Mouse (Mus musculus): ENCODE measurements around the gene Gm12184. TPM values are rescaled to one million over a fixed set of nuclear protein-coding genes. Genes with fewer than 3 reads are reported as not detected.

Gene Gm12184
- total and polyA plus RNA-seq, 2 experiments from 2014 or later: 1.8 to 2.7 TPM

- Histone ChIP-seq H3K36me3 (replicated peaks; ENCODE audit: control insufficient read depth, insufficient read depth, low read length) (peaks cover 3% of the 10 kb centered on the region), H3K4me3 (ENCODE audit: low read depth, low read length) (peak overlapping the region; percentile 68), H3K27ac (ENCODE audit: low read depth) (peak overlapping the region; percentile 90), H3K27me3 (ENCODE audit: control insufficient read depth, insufficient read depth, low read length) (0 out of 2 replicates have a peak, but pooled peaks cover 4% of the 10 kb centered on the region), H3K4me1 (ENCODE audit: control insufficient read depth, insufficient read depth) (peaks cover 14% of the 10 kb centered on the region), H3K9ac (replicated peaks; ENCODE audit: low read depth, low read length) (peak overlapping the region; percentile 73), H3K9me3 (replicated peaks; ENCODE audit: control insufficient read depth, low read length) (no peaks in the 10 kb centered on the region), H3K4me2 (ENCODE audit: low read depth, low read length) (peak overlapping the region; percentile 88)
- 6% methylated on average over 17 of the region's 17 CpGs for WGBS
- DNase-seq (ENCODE audit: low spot score) (peak; percentile 27), ATAC-seq (ENCODE audit: insufficient read depth, low read depth) (peak; percentile 11; the same call in 1 of the 2 replicates)
- no peak for TF ChIP-seq EP300 (IDR thresholded peaks at IDR 0.05; ENCODE audit: low read depth)
Observed at GRCm38 (mm10) chr11:48871817-48872541, 45.5 kb upstream of the Gm12184 start.

GRCm38 (mm10) chr11:48871201-48871772, 44.8 kb upstream of the Gm12184 start, which contains the start of gene Irgm1:
Irgm1 (minus strand) TSS chr11:48871683.
- TF ChIP-seq CTCF (IDR thresholded peaks at IDR 0.05; ENCODE audit: low read depth) (peak; percentile 30; the same call in 1 of the 2 replicates), EP300 (IDR thresholded peaks at IDR 0.05; ENCODE audit: low read depth) (no peak)
- peak within 1 kb of the TSS; percentile 68 for H3K4me3 ChIP-seq (ENCODE audit: low read depth, low read length)
- peaks cover 9% of the 10 kb centered on the region for H3K36me3 ChIP-seq (replicated peaks; ENCODE audit: control insufficient read depth, insufficient read depth, low read length)
- DNase-seq (ENCODE audit: low spot score) (peak; percentile 69), ATAC-seq (ENCODE audit: insufficient read depth, low read depth) (peak; percentile 71)
- H3K27ac ChIP-seq (ENCODE audit: low read depth): peak within 1 kb of the TSS; percentile 90
- peaks cover 14% of the 10 kb centered on the region for H3K4me1 ChIP-seq (ENCODE audit: control insufficient read depth, insufficient read depth)
- no peaks in the 10 kb centered on the region for H3K9me3 ChIP-seq (replicated peaks; ENCODE audit: control insufficient read depth, low read length)
- H3K4me2 ChIP-seq (ENCODE audit: low read depth, low read length): peak within 1 kb of the TSS; percentile 88
- under 1% methylated on average over 19 of the region's 19 CpGs for WGBS
- 0 out of 2 replicates have a peak, but pooled peaks cover 4% of the 10 kb centered on the region for H3K27me3 ChIP-seq (ENCODE audit: control insufficient read depth, insufficient read depth, low read length)
- H3K9ac ChIP-seq (replicated peaks; ENCODE audit: low read depth, low read length): peak within 1 kb of the TSS; percentile 73

GRCm38 (mm10) chr11:48870781-48871180, 44.3 kb upstream of the Gm12184 start:
- WGBS: 16% methylated on average over 7 of the region's 7 CpGs
- H3K4me2 ChIP-seq (ENCODE audit: low read depth, low read length): peak overlapping the region; percentile 88
- H3K4me3 ChIP-seq (ENCODE audit: low read depth, low read length): peak overlapping the region; percentile 68
- DNase-seq (ENCODE audit: low spot score) (peak; percentile 40), ATAC-seq (ENCODE audit: insufficient read depth, low read depth) (peak; percentile 36; the same call in 1 of the 2 replicates)
- H3K27me3 ChIP-seq (ENCODE audit: control insufficient read depth, insufficient read depth, low read length): 0 out of 2 replicates have a peak, but pooled peaks cover 4% of the 10 kb centered on the region
- H3K9me3 ChIP-seq (replicated peaks; ENCODE audit: control insufficient read depth, low read length): no peaks in the 10 kb centered on the region
- no peak for TF ChIP-seq CTCF (IDR thresholded peaks at IDR 0.05; ENCODE audit: low read depth)
- TF ChIP-seq EP300 (IDR thresholded peaks at IDR 0.05; ENCODE audit: low read depth): no peak
- H3K4me1 ChIP-seq (ENCODE audit: control insufficient read depth, insufficient read depth): peaks cover 14% of the 10 kb centered on the region
- H3K27ac ChIP-seq (ENCODE audit: low read depth): peak overlapping the region; percentile 90
- H3K36me3 ChIP-seq (replicated peaks; ENCODE audit: control insufficient read depth, insufficient read depth, low read length): peaks cover 14% of the 10 kb centered on the region
- peak overlapping the region; percentile 73 for H3K9ac ChIP-seq (replicated peaks; ENCODE audit: low read depth, low read length)

GRCm38 (mm10) chr11:48869380-48870110, 43.1 kb upstream of the Gm12184 start:
- ATAC-seq (ENCODE audit: insufficient read depth, low read depth): no peak
- peak overlapping the region; percentile 88 for H3K4me2 ChIP-seq (ENCODE audit: low read depth, low read length)
- WGBS: 34% methylated on average over 7 of the region's 7 CpGs

GRCm38 (mm10) chr11:48866481-48866880, 40.0 kb upstream of the Gm12184 start:
- Histone ChIP-seq H3K27ac (ENCODE audit: low read depth) (no peak overlapping the region), H3K36me3 (replicated peaks; ENCODE audit: control insufficient read depth, insufficient read depth, low read length) (peaks cover 19% of the 10 kb centered on the region), H3K4me1 (ENCODE audit: control insufficient read depth, insufficient read depth) (peaks cover 8% of the 10 kb centered on the region), H3K9ac (replicated peaks; ENCODE audit: low read depth, low read length) (no peak overlapping the region), H3K4me2 (ENCODE audit: low read depth, low read length) (no peak overlapping the region), H3K27me3 (ENCODE audit: control insufficient read depth, insufficient read depth, low read length) (no peaks in the 10 kb centered on the region), H3K4me3 (ENCODE audit: low read depth, low read length) (no peak overlapping the region), H3K9me3 (replicated peaks; ENCODE audit: control insufficient read depth, low read length) (no peaks in the 10 kb centered on the region)
- DNase-seq (ENCODE audit: low spot score) (no peak), ATAC-seq (ENCODE audit: insufficient read depth, low read depth) (no peak)
- TF ChIP-seq EP300 (IDR thresholded peaks at IDR 0.05; ENCODE audit: low read depth) (no peak), CTCF (IDR thresholded peaks at IDR 0.05; ENCODE audit: low read depth) (no peak)
- 90% methylated on average over 9 of the region's 9 CpGs for WGBS

More at GRCm38 (mm10) chr11:48869380-48870110, 43.1 kb upstream of the Gm12184 start:
- TF ChIP-seq CTCF (IDR thresholded peaks at IDR 0.05; ENCODE audit: low read depth): no peak
- TF ChIP-seq EP300 (IDR thresholded peaks at IDR 0.05; ENCODE audit: low read depth): no peak
- Histone ChIP-seq H3K9me3 (replicated peaks; ENCODE audit: control insufficient read depth, low read length) (no peaks in the 10 kb centered on the region), H3K4me1 (ENCODE audit: control insufficient read depth, insufficient read depth) (peaks cover 14% of the 10 kb centered on the region), H3K27ac (ENCODE audit: low read depth) (peak overlapping the region; percentile 90), H3K36me3 (replicated peaks; ENCODE audit: control insufficient read depth, insufficient read depth, low read length) (peaks cover 19% of the 10 kb centered on the region), H3K9ac (replicated peaks; ENCODE audit: low read depth, low read length) (peak overlapping the region; percentile 73), H3K4me3 (ENCODE audit: low read depth, low read length) (peak overlapping the region; percentile 68), H3K27me3 (ENCODE audit: control insufficient read depth, insufficient read depth, low read length) (no peaks in the 10 kb centered on the region)
- DNase-seq (ENCODE audit: low spot score): no peak

All from heart, postnatal 0 days (tissue).